Mouse (Mus musculus): Measurements from ENCODE around the gene Ptcd1. TPM values are rescaled to one million over a fixed set of nuclear protein-coding genes. Genes with fewer than 3 reads are reported as not detected.

The Ptcd1 gene
- total and polyA plus RNA-seq, 2 experiments from 2014 or later: 20.3 to 27.9 TPM

DNA sequence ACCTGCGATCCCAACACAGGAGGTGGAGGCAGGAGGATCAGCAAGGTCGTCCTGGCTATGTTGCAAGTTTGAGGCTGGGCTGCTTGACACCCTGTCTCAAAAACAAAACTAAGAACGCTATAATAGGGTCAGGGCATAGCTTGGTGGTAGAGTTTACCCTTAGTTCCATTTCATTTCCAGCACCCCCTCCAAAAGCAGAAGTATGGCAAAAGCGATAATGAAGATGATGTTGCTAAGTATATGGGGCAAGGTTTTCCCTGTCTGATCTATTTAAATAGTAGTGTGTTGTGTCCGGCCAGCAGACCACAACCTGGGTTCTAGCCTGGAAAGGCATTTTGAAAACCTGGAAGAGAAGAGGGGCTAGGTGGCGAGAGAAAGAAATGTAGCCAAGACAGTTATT, 41.0 kb upstream of the Ptcd1 start:
- DNase-seq (ENCODE audit: low spot score): no peak
- WGBS: 87% methylated on average over 6 of the region's 6 CpGs
- TF ChIP-seq CTCF (IDR thresholded peaks at IDR 0.05): no peak
- no peak overlapping the region for H3K4me2 ChIP-seq (ENCODE audit: low read depth, low read length, poor library complexity, severe bottlenecking)
- H3K9ac ChIP-seq (replicated peaks; ENCODE audit: low read length, poor library complexity, severe bottlenecking): no peak overlapping the region
- no peak for ATAC-seq (ENCODE audit: low FRiP score)
- H3K9me3 ChIP-seq (ENCODE audit: low read length): no peaks in the 10 kb centered on the region
- no peak overlapping the region for H3K27ac ChIP-seq (ENCODE audit: low read depth, low read length)
- H3K27me3 ChIP-seq (ENCODE audit: insufficient read depth, low read length): no peaks in the 10 kb centered on the region
- peaks cover 10% of the 10 kb centered on the region; the same call in 1 of the 2 replicates for H3K4me1 ChIP-seq (ENCODE audit: insufficient read depth, low read length)
- no peak overlapping the region for H3K4me3 ChIP-seq (ENCODE audit: low read depth, low read length)
- H3K36me3 ChIP-seq (ENCODE audit: insufficient read depth, low read length): peaks cover 19% of the 10 kb centered on the region

DNA sequence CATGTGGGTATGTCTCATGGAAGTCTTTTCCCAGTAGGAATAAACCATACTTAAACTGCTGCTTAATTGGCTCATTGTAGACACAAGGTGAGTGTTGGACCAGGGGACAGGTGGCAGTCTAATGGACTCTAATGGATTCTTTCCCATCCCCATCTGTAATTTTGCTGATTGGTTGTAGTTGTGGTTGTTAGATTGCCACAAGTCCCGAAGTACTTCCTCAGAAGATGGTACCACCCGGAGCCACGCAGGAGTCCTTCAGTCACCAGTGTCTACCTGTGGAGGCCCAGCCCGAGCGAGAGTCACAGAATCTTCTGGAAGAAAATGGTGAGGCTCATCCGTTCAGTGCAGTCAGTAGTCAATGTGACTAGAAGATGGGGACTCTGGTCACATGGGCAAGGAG, 40.5 kb upstream of the Ptcd1 start:
- H3K27me3 ChIP-seq (ENCODE audit: insufficient read depth, low read length): no peaks in the 10 kb centered on the region
- no peaks in the 10 kb centered on the region for H3K9me3 ChIP-seq (ENCODE audit: low read length)
- H3K36me3 ChIP-seq (ENCODE audit: insufficient read depth, low read length): peaks cover 13% of the 10 kb centered on the region
- 98% methylated on average over 6 of the region's 6 CpGs for WGBS
- no peak overlapping the region for H3K4me3 ChIP-seq (ENCODE audit: low read depth, low read length)
- H3K4me2 ChIP-seq (ENCODE audit: low read depth, low read length, poor library complexity, severe bottlenecking): no peak overlapping the region
- TF ChIP-seq CTCF (IDR thresholded peaks at IDR 0.05): no peak
- no peak for DNase-seq (ENCODE audit: low spot score)
- no peak for ATAC-seq (ENCODE audit: low FRiP score)
- H3K4me1 ChIP-seq (ENCODE audit: insufficient read depth, low read length): peaks cover 10% of the 10 kb centered on the region; the same call in 1 of the 2 replicates
- H3K27ac ChIP-seq (ENCODE audit: low read depth, low read length): no peak overlapping the region
- no peak overlapping the region for H3K9ac ChIP-seq (replicated peaks; ENCODE audit: low read length, poor library complexity, severe bottlenecking)

DNA sequence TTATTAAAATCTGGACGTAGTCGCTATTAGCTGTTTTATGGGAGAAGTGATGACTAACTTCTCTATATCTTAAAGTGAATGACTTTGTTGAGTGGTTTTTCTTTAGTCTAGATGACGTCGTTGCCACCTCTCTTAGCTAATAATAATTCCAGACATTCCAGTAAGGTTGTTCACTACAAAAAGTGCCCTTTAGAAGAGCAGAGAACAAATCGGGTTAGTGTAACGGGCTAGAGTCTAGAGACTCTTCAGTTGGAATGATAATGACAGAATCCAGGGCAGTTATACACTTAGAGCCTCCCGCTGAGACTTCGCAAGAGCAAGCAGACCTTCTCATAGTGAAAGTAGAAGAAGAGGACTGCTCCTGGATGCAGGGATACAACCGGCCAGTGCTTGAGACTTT, 38.1 kb upstream of the Ptcd1 start:
- ATAC-seq (ENCODE audit: low FRiP score): no peak
- Histone ChIP-seq H3K36me3 (ENCODE audit: insufficient read depth, low read length) (peaks cover under 1% of the 10 kb centered on the region; the same call in 1 of the 2 replicates), H3K4me1 (ENCODE audit: insufficient read depth, low read length) (peaks cover 10% of the 10 kb centered on the region; the same call in 1 of the 2 replicates), H3K4me2 (ENCODE audit: low read depth, low read length, poor library complexity, severe bottlenecking) (peak overlapping the region; percentile 58), H3K9ac (replicated peaks; ENCODE audit: low read length, poor library complexity, severe bottlenecking) (peak overlapping the region; percentile 42; the same call in 1 of the 2 replicates), H3K4me3 (ENCODE audit: low read depth, low read length) (peak overlapping the region; percentile 52), H3K27ac (ENCODE audit: low read depth, low read length) (no peak overlapping the region), H3K27me3 (ENCODE audit: insufficient read depth, low read length) (no peaks in the 10 kb centered on the region), H3K9me3 (ENCODE audit: low read length) (no peaks in the 10 kb centered on the region)
- DNase-seq (ENCODE audit: low spot score): no peak
- WGBS: 23% methylated on average over 9 of the region's 9 CpGs
- TF ChIP-seq CTCF (IDR thresholded peaks at IDR 0.05): no peak

DNA sequence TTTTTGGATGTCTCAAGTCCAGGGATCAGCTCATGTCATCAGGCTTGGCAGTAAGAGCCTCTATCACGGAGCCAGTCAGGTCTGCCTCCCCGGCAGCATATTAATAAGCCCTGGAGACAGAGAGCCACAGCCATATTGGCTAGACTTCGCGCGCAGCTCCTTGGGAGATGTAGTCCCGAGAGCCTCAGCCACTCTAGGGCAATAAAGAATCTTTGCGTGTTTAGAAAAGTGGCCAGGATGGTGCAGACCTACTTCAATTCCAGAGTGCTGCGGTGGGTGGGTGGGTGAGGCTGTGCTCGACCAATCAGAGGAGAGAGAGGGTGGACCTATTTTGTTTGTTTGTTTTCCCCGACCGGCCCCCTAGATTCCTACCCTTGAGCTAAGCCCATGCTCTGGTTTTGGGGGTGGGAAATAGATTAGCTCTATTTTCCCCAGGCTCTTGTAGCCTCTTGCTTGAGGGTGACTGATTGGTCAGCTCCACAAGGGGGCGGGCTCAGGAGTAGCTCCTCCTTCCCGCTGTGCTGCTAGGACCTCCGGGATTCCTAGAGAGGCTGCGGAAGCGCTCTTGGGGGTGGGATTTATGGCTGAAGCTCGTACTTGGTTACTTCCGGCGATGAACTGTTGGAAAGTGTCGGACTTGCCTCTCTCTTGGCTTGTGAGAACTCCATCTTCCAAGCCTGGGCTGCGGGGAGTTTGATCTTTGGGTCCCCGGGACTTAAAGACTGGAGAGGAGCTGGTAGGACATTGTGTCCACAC, 37.2 kb upstream of the Ptcd1 start, which contains the start of gene Zkscan5:
Gene Zkscan5, plus strand, starts transcription at position 627 of the 756 bp plus-strand sequence.
- peak; percentile 93 for ATAC-seq (ENCODE audit: low FRiP score)
- H3K9ac ChIP-seq (replicated peaks; ENCODE audit: low read length, poor library complexity, severe bottlenecking): peak within 1 kb of the TSS; percentile 64
- under 1% methylated on average over 22 of the region's 22 CpGs for WGBS
- H3K27ac ChIP-seq (ENCODE audit: low read depth, low read length): peak within 1 kb of the TSS; percentile 89
- H3K27me3 ChIP-seq (ENCODE audit: insufficient read depth, low read length): no peaks in the 10 kb centered on the region
- peak; percentile 99 for DNase-seq (ENCODE audit: low spot score)
- peak; percentile 53 for TF ChIP-seq CTCF (IDR thresholded peaks at IDR 0.05)
- peak within 1 kb of the TSS; percentile 52 for H3K4me3 ChIP-seq (ENCODE audit: low read depth, low read length)
- no peaks in the 10 kb centered on the region for H3K9me3 ChIP-seq (ENCODE audit: low read length)
- peak within 1 kb of the TSS; percentile 58 for H3K4me2 ChIP-seq (ENCODE audit: low read depth, low read length, poor library complexity, severe bottlenecking)
- peaks cover 10% of the 10 kb centered on the region; the same call in 1 of the 2 replicates for H3K4me1 ChIP-seq (ENCODE audit: insufficient read depth, low read length)
- H3K36me3 ChIP-seq (ENCODE audit: insufficient read depth, low read length): no peaks in the 10 kb centered on the region

DNA sequence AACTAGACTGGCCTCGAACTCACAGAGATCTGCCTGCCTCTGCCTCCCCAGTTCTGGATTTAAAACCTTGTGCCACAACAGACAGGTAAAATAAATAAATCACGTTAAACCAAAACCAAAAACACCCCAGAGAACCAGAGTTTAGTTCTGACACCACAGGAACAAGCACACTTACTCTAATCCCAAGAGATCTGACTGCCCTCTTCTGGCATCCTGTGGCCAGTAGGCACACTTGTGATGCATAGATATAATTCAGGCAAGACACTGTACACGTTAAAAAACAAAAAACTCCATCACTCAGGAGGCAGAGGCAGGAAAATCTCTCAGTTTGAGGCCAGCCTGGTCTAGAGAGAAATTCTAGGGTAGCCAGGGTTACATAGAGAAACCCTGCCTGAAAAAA, 35.5 kb upstream of the Ptcd1 start:
- Histone ChIP-seq H3K27me3 (ENCODE audit: insufficient read depth, low read length) (no peaks in the 10 kb centered on the region), H3K4me2 (ENCODE audit: low read depth, low read length, poor library complexity, severe bottlenecking) (no peak overlapping the region), H3K9ac (replicated peaks; ENCODE audit: low read length, poor library complexity, severe bottlenecking) (no peak overlapping the region), H3K9me3 (ENCODE audit: low read length) (no peaks in the 10 kb centered on the region), H3K4me1 (ENCODE audit: insufficient read depth, low read length) (peaks cover 10% of the 10 kb centered on the region; the same call in 1 of the 2 replicates), H3K36me3 (ENCODE audit: insufficient read depth, low read length) (peaks cover 3% of the 10 kb centered on the region; the same call in 1 of the 2 replicates), H3K27ac (ENCODE audit: low read depth, low read length) (no peak overlapping the region), H3K4me3 (ENCODE audit: low read depth, low read length) (no peak overlapping the region)
- WGBS: 51% methylated on average over 3 of the region's 3 CpGs
- TF ChIP-seq CTCF (IDR thresholded peaks at IDR 0.05): 0 out of 2 replicates have a peak, but pooled peaks have one; percentile 13
- no peak for DNase-seq (ENCODE audit: low spot score)
- no peak for ATAC-seq (ENCODE audit: low FRiP score)

Measured in midbrain, postnatal 0 days (tissue).